Mouse (Mus musculus): ENCODE results near the gene Baiap2.

DNA sequence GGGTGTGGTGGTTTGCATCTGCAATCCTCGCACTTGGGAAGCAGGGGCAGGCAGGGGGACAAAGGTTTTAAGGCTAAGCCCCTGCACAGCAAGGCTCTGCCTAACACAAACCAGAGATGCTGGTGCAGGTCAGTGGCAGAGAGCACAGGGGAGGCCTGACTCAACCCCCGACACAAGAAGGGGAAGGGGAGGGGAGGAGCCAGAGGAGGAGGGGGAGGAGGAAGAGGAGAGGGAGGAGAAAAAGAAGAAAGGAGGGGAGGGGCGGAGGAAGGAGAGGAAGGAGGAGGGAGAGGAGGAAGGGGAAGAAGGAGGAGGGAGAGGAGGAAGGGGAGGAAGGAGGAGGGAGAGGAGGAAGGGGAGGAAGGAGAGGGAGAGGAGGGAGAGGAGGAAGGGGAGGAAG, 91.7 kb downstream of the Baiap2 start:
- TF ChIP-seq CTCF (IDR thresholded peaks at IDR 0.05; ENCODE audit: control insufficient read depth, insufficient read depth, insufficient read length) (no peak), MAX (IDR thresholded peaks at IDR 0.05) (no peak), MYOD1 (IDR thresholded peaks at IDR 0.05; ENCODE audit: control insufficient read depth, insufficient read length, low read depth) (no peak)
